Mouse (Mus musculus) neural tube, embryonic 14.5 days (tissue): Measurements from ENCODE around the gene Hs3st3a1. TPM values are rescaled to one million over a fixed set of nuclear protein-coding genes. Genes with fewer than 3 reads are reported as not detected.
A peak's percentile ranks its signal among the peaks of the same experiment; 100 is the strongest.

Source experiments
- ATAC-seq: fragments of 200-750 bp; cut with Nextera tagmentation; 2 replicates; pipeline ENCODE4 v1.8.0; 2017; ENCODE audit warnings: low read depth, mild to moderate bottlenecking, moderate TSS enrichment, moderate library complexity
- H3K27ac ChIP-seq: fragments of 300-500 bp; sonication (generic); 2 replicates; pipeline ENCODE4 v1.5.1; 2014; ENCODE audit warnings: low read depth, mild to moderate bottlenecking, control low read depth, low read length, moderate library complexity, mixed read lengths
- H3K27me3 ChIP-seq: fragments of 300-500 bp; sonication (generic); 2 replicates; pipeline ENCODE4 v1.6.1; 2014; ENCODE audit warnings: low read length; ENCODE audit not compliant: control insufficient read depth, insufficient read depth
- H3K36me3 ChIP-seq: fragments of 300-500 bp; sonication (generic); 2 replicates; pipeline ENCODE4 v1.6.1; 2014; ENCODE audit warnings: low read length, mixed read lengths; ENCODE audit not compliant: control insufficient read depth, insufficient read depth
- H3K4me1 ChIP-seq: fragments of 300-500 bp; sonication (generic); 2 replicates; pipeline ENCODE4 v1.6.1; 2014; ENCODE audit warnings: low read length; ENCODE audit not compliant: control insufficient read depth, insufficient read depth
- H3K4me2 ChIP-seq: fragments of 300-500 bp; sonication (generic); 2 replicates; pipeline ENCODE4 v1.6.1; 2014; ENCODE audit warnings: mild to moderate bottlenecking, low read depth, low read length, control low read depth
- H3K4me3 ChIP-seq: fragments of 300-500 bp; sonication (generic); 2 replicates; pipeline ENCODE4 v1.5.1; 2014; ENCODE audit warnings: low read depth, low read length, control low read depth, mixed read lengths
- H3K9ac ChIP-seq: fragments of 300-500 bp; sonication (generic); replicated peaks from 2 replicates; pipeline ENCODE4 v1.6.1; 2014; ENCODE audit warnings: low read depth, mild to moderate bottlenecking, control low read depth, low read length, mixed read lengths
- H3K9me3 ChIP-seq: fragments of 300-500 bp; sonication (generic); 2 replicates; pipeline ENCODE4 v1.6.1; 2016; ENCODE audit warnings: low read length; ENCODE audit not compliant: control insufficient read depth
- WGBS: fragments of 180-500 bp; shearing (Covaris S2); extraction: QIAGEN DNeasy Blood & Tissue Kit; methylation state at CpG from one replicate; pipeline ENCODE4 v1.1.7; 2014; 5-methylcytosine and 5-hydroxymethylcytosine counted together
- polyA plus RNA-seq: library from polyadenylated mRNA; unstranded; fragments of >200 nt; fragmentation: Nextera tagmentation; extraction: Ambion mirVana; gene quantifications from 2 replicates; pipeline ENCODE4 v1.2.1, GENCODE M21; 2014

Gene Hs3st3a1
- 1.5 and 1.8 TPM in 2 replicates for polyA plus RNA-seq

- H3K9ac ChIP-seq = peak within 1 kb of the TSS; percentile 69
- 1% methylated on average over 34 of the region's 36 CpGs for WGBS
- ATAC-seq = peak; percentile 88
- H3K4me2 ChIP-seq = peak within 1 kb of the TSS; percentile 99
- peak within 1 kb of the TSS; percentile 50 for H3K27ac ChIP-seq
- H3K9me3 ChIP-seq = no peaks in the 10 kb centered on the region
- 0 out of 2 replicates have a peak, but pooled peaks cover 5% of the 10 kb centered on the region for H3K4me1 ChIP-seq
- peak within 1 kb of the TSS; percentile 55 for H3K4me3 ChIP-seq
- H3K27me3 ChIP-seq = no peaks in the 10 kb centered on the region; the same call in 1 of the 2 replicates
- H3K36me3 ChIP-seq = no peaks in the 10 kb centered on the region
Observed at GRCm38 (mm10) chr11:64434611-64435545, at the start of gene Hs3st3a1. Hs3st3a1 (plus strand) TSS chr11:64435332.

- Histone ChIP-seq H3K4me2 (no peak overlapping the region), H3K9me3 (no peaks in the 10 kb centered on the region), H3K36me3 (no peaks in the 10 kb centered on the region), H3K4me1 (no peaks in the 10 kb centered on the region), H3K4me3 (no peak overlapping the region), H3K9ac (no peak overlapping the region), H3K27me3 (no peaks in the 10 kb centered on the region), H3K27ac (no peak overlapping the region)
- 93% methylated on average over 4 of the region's 4 CpGs for WGBS
- no peak for ATAC-seq
Observed at GRCm38 (mm10) chr11:64386333-64386732, 48.8 kb upstream of the Hs3st3a1 start.

DNA sequence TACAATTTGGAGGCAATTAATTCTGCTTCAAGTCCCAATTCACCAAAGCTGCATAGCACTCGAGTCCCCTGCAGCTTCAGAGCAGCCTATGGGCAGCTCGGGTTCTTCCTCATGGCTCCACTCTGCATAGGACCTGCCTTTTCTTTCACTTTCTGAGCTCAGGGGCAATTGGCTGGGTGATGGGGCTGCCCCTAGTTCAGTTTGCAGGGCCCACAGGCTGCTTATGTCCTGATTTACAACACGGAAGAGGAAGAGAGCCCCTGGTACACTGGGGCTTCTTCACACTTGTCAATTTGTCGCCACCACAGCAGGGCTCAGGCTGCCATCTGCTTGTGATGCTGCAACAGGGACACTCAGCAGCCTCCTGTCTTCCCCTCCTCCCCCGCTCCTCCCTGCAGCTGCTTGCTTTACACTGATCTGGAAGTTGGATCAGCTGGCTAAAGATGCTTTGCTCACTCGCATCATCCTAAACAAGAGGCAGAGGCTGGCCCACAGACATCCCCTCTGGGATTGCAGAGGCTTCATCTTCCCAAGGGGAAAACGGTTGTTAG, 38.7 kb upstream of the Hs3st3a1 start:
- Histone ChIP-seq H3K4me3 (no peak overlapping the region), H3K9me3 (no peaks in the 10 kb centered on the region), H3K4me1 (peaks cover 10% of the 10 kb centered on the region; the same call in 1 of the 2 replicates), H3K27ac (peak overlapping the region; percentile 73; the same call in 1 of the 2 replicates), H3K4me2 (peak overlapping the region; percentile 41), H3K27me3 (no peaks in the 10 kb centered on the region), H3K36me3 (no peaks in the 10 kb centered on the region), H3K9ac (no peak overlapping the region; the same call in 1 of the 2 replicates)
- 4% methylated on average over 7 of the region's 7 CpGs for WGBS
- ATAC-seq = peak; percentile 91

- Histone ChIP-seq H3K4me3 (no peak overlapping the region), H3K9me3 (no peaks in the 10 kb centered on the region), H3K27ac (no peak overlapping the region; the same call in 1 of the 2 replicates), H3K9ac (no peak overlapping the region), H3K4me2 (peak overlapping the region; percentile 41; the same call in 1 of the 2 replicates), H3K36me3 (no peaks in the 10 kb centered on the region), H3K4me1 (peaks cover 10% of the 10 kb centered on the region; the same call in 1 of the 2 replicates), H3K27me3 (no peaks in the 10 kb centered on the region)
- ATAC-seq = no peak; the same call in 1 of the 2 replicates
- WGBS = 57% methylated on average over 6 of the region's 6 CpGs
Observed at GRCm38 (mm10) chr11:64396949-64397348, 38.2 kb upstream of the Hs3st3a1 start.

- Histone ChIP-seq H3K4me3 (no peak overlapping the region), H3K36me3 (no peaks in the 10 kb centered on the region), H3K9me3 (no peaks in the 10 kb centered on the region), H3K9ac (no peak overlapping the region), H3K4me1 (peaks cover 10% of the 10 kb centered on the region; the same call in 1 of the 2 replicates), H3K4me2 (no peak overlapping the region), H3K27ac (no peak overlapping the region), H3K27me3 (no peaks in the 10 kb centered on the region)
- ATAC-seq = no peak
- WGBS = 91% methylated on average over 3 of the region's 3 CpGs
Observed at GRCm38 (mm10) chr11:64397612-64398011, 37.5 kb upstream of the Hs3st3a1 start.

DNA sequence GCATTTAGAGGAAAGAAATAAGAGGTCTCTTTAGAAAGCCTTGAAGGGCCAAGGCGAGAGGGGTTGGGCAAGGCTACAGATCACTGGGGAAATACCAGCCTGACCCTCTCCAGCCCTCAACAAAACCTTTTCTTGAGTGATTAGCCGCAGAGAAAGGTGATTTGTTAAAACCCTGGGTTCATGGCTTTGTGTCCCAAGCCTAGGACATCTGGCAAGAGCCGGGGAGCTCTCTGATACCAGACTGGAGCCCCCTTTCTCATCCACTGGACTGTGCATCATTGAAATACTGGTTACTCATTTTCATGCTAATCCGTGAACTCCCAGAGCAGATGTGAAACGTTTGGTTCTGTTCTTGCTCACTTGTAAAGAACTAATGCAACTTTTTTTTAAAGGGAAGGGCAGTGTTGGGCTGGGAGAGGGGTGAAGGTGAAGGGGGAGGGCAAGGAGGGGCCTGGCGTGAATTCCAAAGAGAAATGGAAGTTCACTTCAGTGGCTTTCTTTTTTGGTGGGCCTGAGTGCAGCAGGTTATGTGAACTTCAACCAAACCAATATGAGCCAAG, 34.5 kb upstream of the Hs3st3a1 start:
- Histone ChIP-seq H3K9ac (no peak overlapping the region), H3K27ac (no peak overlapping the region), H3K4me3 (no peak overlapping the region), H3K9me3 (no peaks in the 10 kb centered on the region), H3K4me1 (peaks cover 10% of the 10 kb centered on the region; the same call in 1 of the 2 replicates), H3K4me2 (no peak overlapping the region), H3K36me3 (no peaks in the 10 kb centered on the region), H3K27me3 (no peaks in the 10 kb centered on the region)
- 26% methylated on average over 6 of the region's 6 CpGs for WGBS
- ATAC-seq = no peak

GRCm38 (mm10) chr11:64418969-64419368, 16.2 kb upstream of the Hs3st3a1 start:
- H3K4me3 ChIP-seq = no peak overlapping the region
- H3K27me3 ChIP-seq = no peaks in the 10 kb centered on the region
- WGBS = 57% methylated on average over 1 of the region's 1 CpGs
- H3K4me1 ChIP-seq = no peaks in the 10 kb centered on the region
- no peak overlapping the region for H3K4me2 ChIP-seq
- H3K9ac ChIP-seq = no peak overlapping the region
- no peaks in the 10 kb centered on the region for H3K36me3 ChIP-seq
- ATAC-seq = no peak
- no peak overlapping the region for H3K27ac ChIP-seq
- no peaks in the 10 kb centered on the region for H3K9me3 ChIP-seq

GRCm38 (mm10) chr11:64435546-64436411, 647 bp downstream of the Hs3st3a1 start:
- under 1% methylated on average over 81 of the region's 81 CpGs for whole genome bisulfite sequencing

More at GRCm38 (mm10) chr11:64435546-64436411, 647 bp downstream of the Hs3st3a1 start:
- Histone ChIP-seq H3K36me3 (no peaks in the 10 kb centered on the region), H3K4me3 (peak overlapping the region; percentile 55), H3K27me3 (no peaks in the 10 kb centered on the region; the same call in 1 of the 2 replicates), H3K9me3 (no peaks in the 10 kb centered on the region), H3K4me1 (0 out of 2 replicates have a peak, but pooled peaks cover 5% of the 10 kb centered on the region), H3K4me2 (peak overlapping the region; percentile 99), H3K9ac (peak overlapping the region; percentile 69), H3K27ac (peak overlapping the region; percentile 50)
- peak; percentile 62 for ATAC-seq
